Mouse (Mus musculus) c-Kit-positive CD71-negative TER-119-negative erythroid progenitor cells, embryonic 14.5 days (primary cell): Measurements from ENCODE around the gene Grin2a.
A peak's percentile ranks its signal among the peaks of the same experiment; 100 is the strongest.

Experiments used
- DNase-seq: peaks from one replicate; pipeline ENCODE4 v3.0.0-alpha.2; 2013; ENCODE audit warnings: low read depth

Grin2a gene

DNA sequence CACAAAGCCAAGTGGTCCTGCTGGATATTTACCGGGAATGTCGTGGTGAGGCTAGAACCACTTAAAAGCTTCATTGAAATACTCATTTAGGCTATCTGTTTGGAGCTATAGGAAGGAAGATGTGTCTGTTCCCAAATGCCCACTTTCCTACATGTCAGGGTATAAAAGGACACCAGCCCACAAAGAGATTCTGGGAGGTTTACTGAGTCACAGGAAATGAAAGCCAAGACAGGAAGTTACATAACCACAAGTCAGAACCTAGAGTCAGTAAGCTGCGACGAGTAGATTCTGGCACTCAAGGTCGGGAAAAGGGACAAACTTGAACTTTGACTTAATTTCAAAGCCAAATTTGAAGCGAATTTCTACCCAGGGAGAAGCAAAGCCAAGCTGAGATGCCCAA lies 30.9 kb downstream of the Grin2a start:
- peak; percentile 5 for DNase-seq

DNA sequence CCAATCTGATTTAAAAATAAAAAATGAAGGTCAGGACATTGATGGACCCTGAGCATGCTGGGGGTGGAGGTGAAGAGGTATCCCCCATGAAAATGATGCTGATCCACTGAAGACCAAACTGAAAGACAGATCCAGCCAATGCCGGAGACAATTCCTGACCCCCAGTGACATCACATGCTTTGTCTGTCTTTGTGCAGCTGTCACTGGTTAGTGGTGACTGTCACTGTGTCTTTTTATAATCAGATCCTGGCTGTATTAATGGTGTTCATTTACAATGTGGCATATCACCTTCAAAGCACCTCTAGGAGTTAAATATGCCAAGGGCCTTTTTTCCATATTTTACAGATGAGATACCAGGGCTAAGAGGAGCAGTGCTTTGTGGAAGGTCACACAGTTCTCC lies 32.9 kb downstream of the Grin2a start:
- DNase-seq: no peak

DNA sequence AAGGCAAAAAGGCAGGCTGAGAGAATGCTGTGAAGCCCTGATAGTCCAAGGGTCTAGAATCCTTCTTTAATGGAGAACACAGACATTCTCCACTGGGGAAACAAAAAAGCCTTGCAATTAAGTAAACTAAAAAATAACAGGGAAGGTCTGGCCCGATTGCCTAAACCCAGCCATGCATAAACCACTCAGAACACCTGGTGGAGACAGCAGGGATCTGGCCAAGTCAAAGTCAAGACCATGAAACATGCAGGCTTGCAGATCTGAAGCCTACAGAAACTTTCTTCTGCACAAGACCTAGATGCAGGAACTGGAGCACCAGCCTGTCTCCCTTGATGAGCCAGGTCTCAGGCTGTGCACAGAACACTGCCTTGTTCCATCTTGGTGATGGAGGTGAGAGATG lies 36.0 kb downstream of the Grin2a start:
- no peak for DNase-seq

DNA sequence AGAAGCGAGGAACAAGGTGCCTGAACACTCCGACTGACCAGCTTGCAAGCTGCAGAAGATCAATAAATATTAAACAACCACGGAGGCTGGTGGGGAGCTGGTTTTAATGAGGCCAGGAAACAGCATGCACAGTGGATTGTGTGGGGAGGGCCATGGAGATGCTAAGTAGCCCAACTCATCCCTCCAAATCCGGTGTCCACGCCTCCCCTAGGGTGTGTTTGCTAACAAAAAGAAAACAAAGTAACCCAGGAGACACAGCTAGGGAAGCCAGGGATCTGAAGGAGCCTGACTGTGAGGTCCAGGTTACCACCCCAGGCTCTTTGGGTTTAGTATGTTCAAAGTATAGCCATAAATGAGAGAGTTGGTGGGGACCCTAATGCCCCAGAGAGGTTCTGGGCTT lies 41.1 kb downstream of the Grin2a start:
- DNase-seq: no peak

DNA sequence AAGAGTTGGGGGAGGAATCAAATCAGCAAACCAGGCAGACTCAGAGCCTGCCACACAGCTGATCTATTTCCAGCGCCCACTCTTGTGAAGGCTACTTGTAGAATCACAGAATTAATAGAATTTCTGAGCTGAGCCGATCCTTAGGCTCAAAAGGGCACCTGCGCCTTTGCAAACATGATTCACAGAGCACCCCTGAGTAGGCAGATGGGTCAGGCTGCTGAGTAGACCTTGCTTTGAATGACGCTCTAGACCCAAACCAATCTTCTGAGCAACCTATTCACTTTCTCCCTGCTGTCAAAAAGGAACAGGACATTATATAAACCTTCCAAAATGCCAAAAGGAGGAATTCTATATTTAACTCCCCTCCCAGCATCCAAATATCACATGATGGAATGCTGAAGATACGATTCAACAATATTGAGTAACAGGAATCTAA lies 41.9 kb downstream of the Grin2a start:
- no peak for DNase-seq

DNA sequence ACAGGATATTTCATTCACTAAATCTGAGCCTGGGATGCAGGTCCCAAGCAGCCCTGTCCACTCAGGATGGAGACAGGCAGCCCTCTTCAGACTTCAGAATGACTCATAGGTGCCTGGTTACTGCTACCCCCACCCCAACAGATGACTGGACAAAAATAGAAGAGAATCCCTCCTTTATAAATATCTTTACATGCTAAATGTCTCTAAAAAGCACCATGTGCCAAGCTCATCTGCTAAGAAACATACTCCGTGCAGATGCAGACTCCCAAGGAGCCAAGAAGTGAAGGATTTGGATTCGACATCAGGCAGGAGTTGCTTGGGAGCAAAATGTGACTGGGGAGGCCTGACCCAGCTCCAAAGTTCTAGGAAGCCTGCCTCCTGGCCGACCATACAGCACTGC lies 46.1 kb downstream of the Grin2a start:
- no peak for DNase-seq

DNA sequence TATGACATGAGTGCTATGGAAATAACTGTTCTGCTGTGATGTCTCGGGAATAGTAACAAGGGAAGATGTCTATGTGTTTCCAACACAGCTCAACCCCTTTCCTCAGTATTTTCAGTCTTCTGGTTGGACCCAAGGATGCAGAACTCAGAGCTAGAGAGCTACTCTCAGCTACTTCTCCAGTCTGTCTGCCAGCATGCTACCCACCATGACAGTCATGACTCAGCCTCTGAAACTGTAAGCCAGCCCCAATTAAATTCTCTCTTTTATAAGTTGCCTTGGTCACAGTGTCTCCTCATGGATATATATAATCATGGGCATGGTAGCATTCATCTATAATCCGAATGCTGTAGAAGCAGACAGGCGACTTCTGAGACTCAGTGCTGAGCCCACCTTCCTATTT lies 47.9 kb downstream of the Grin2a start:
- no peak for DNase-seq

DNA sequence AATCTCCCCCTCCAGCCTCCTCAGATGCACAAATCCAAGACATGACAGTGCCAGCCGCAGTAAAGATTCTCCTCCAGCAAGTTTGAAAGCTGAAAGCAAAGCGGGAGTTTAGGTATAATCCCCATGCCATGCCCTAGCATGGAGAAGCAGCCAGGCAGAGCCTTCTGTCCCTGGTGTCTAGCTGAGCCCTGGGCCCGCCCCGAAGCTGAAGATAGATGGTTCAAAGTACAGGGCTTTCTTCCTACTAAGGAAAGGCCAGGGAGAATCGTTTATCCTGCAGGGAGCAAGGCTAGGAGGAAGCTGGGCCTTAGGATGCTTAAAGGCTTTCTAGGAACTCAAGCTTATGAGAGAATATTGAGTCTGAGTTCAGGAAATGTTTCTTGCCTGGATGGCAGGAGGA lies 50.5 kb downstream of the Grin2a start:
- DNase-seq: no peak

DNA sequence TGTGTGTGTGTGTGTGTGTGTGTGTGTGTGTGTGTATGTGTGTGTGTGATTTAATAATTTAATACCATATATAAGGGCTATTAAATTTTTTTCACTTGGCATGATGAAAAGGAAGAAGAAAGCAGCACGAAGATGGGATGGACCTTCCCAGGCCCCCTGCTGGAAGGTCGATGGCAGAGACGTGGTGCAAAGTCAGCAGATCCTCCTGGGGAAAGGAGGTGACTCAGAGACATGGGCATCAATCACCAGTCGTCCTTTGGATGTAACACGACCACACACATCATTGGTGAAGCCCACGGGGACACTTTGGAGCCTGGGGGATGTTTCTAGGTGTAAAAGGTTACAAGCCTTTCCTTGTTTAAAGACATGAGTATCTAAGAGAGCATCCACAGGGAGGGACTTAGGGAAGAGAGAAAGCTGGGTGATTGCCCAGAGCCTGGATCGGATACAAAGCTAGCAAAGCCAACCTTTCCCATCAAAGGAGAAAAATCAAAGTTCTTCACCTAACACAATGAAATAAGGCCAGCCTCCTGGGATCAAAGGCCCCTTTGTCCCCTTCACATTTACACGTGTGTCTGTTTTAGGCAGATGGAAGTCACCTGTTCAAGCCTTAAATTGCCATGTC lies 53.9 kb downstream of the Grin2a start:
- DNase-seq: no peak

DNA sequence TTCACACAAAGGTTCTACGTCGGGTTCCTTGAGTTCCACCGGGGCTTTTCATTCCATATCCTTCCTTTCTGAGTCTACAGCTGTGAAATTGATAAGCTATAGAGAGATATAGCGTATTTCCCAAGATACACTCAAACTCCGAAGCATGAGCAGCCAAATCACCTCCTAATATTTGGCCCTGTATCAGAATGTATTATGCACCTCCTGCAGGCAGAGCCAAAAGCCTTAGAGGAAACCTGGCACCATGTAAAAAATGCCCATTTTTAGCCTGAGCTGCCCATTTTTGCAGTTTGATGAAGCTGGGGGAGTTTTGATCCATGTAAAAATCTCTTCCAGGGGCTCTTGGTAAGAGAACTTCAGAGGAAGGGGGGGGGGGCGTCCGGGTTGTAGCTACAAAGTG lies 54.6 kb downstream of the Grin2a start:
- no peak for DNase-seq

DNA sequence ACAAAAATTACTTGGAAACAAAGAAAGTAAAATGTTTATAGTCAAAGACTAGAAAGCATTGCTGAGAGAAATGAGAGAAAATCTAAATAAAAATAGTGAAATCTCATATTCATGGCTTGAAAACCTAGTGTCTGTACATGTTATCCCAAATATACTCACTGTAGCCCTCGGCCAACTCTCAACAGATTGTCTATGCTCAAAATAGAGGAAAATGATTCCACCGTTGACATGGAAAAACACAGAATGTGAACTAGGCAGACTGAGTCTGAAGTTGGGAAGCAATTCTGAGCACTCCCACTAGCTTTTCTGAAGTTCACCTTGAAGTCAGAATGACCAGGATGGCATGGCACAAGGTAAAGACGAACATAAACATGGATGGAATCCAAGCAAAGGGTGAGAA lies 84.7 kb downstream of the Grin2a start:
- no peak for DNase-seq

DNA sequence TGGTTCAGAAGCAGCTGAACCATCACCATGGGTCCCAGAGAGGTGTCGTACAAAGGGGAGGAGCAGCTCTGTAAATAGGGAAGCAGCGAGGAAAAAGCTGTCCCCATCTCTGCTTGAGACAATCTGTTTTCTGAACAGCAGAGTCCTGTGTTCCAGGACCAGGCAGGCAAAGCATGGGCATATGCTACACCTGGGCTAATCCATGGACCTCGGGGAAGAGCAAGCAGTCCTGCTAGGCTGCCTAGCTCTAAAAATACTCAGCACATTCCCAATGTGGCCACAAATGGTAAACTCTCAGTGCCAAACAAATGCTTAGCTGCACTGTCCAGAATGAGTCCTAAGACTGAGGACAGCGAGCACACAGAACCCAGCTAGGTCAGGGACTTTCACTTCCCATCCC lies 86.1 kb downstream of the Grin2a start:
- no peak for DNase-seq

DNA sequence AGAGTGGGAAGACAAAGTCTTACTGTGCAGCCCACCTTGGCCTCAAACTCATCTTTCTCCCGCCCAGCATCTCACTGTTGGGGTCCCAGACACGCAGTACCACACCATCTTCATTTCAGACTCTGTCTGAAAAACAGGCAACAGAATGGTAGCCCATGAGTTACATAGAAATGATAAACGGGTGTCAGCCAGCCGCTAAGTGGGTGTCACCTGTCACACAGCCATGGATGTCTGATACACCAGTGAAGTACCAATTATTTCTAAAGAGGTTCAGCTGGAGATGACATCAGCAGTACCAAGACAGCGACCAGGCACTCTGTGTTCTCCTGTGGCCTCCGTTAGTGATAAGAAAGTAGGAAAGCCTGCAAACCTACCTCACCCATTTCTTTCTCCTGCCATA lies 90.9 kb downstream of the Grin2a start:
- DNase-seq: no peak

DNA sequence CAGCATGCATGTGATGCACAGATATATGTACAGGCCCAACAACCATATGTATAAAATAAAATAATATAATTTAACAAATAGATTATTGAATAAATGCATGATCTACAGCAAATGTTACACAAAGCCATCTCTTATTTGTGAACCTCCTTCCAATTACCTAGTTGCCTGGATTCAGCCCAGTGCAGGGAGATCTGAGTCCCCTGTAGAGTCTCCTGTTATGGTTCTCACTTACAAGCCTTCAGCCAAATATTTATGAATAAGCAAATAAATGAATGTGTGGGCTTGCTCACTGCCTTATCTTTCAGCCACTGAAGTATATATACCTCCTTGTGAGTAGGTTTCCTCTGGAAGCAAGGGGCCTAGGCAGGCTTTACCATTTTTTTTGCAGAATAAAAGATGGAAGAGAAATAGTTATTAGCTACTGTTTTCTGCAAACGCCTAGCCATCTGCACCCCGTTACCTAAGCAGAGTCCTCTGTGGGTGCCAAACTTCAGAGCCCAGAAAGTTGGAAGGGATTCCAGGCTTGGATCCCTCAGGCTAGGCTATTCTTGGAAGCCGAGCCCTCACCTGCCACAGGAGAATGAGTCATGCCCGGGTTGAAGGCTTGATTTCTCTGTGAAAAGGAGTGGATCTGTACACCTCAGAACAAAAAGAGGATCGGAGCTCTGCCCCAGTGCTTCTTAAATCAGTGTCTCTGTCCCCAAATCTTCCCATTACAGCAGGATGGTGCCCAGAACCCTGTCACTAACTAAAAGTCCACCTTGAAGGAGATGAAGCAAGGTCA lies 92.5 kb downstream of the Grin2a start:
- DNase-seq: no peak

DNA sequence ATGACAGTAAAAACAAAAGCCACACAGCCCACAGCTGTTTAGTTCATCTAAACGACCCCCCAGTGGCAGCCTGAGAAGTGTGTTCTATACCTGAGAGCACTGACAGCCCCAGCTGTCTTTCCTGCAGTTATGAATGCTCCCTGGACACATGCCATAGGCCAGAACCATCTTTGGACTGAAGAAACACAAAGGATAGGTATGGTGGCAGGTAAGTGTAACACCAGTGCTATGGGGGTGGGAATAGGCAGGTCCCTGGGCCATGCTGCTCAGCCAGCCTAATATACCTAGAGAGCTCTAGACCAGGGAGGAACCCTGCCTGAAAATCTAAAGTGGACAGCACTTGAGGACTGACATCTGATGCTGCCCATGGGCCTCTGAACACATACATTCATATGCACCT lies 93.9 kb downstream of the Grin2a start:
- no peak for DNase-seq

DNA sequence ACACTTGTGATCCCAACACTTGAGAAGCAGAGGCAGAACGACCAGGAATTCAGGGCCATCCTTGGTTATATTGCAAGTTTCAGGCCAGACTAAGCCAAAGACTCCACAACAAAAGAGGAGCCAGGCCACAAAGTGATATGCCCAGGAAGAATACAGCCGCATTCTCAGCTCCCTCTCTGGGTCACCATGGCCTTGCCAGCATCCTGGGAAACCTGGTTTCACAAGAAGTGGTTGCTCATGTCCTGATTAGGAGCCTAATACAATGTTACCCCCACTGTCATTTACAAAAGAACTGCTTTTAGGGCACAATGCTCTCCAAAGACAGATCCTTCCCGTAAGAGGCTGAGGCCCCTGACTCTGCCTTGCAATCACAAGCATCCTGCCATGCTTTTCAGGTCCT lies 94.4 kb downstream of the Grin2a start:
- DNase-seq: no peak

DNA sequence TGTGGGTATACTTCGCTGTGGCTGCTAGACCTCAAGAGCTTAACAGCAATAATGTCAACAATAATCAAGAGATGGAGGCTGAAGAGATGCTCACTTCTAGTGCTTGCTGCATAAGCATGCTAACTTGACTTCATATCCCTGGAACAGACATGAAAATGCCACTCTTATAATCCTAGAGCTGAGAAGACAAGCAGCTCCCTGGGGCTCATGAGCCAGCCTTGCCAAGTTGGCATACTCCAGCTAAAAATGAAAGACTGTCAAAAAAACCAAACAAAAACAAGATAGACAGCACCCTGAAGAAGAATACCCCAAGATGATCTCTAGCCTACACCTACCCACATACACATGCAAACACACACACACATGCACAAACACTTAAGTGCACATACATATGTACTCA lies 95.2 kb downstream of the Grin2a start:
- DNase-seq: no peak

DNA sequence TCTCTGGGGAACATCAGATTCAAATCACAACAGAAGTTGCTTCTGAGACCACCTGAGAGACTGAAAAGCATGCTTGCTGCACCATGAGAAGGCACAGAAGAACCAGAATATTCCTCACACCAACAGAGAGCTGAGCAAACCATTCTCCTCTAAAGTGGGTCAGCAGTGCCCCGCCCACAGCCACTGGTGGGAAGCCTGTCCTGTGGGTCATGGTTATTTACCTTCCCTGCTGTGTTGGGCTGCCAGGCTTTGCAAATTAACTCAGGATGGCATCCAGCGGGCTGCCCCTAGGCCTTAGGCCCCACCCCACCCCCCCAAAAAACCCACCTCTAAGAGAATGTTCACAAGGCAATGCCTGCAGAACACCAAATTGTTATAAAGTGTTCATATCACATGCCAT lies 96.2 kb downstream of the Grin2a start:
- DNase-seq: no peak

DNA sequence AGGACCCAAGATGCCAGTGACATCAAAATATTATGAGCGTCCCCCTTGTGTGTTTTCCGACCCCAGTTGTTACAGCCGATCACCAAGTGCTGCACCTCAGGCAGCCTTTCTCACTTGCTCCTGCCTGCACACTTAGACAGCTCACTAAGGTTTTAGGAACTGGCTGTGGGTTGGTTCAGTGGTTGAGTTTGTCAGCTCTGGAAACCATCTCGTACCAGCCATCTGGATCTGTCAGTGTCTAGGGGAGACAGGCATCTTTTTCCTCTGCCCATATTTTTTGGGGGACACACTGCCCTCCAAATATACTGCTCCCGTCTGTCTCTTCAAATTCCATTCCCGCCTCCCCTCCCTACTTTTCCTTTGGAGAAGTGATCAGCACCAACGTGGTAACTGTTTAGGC lies 99.8 kb downstream of the Grin2a start:
- DNase-seq: no peak

DNA sequence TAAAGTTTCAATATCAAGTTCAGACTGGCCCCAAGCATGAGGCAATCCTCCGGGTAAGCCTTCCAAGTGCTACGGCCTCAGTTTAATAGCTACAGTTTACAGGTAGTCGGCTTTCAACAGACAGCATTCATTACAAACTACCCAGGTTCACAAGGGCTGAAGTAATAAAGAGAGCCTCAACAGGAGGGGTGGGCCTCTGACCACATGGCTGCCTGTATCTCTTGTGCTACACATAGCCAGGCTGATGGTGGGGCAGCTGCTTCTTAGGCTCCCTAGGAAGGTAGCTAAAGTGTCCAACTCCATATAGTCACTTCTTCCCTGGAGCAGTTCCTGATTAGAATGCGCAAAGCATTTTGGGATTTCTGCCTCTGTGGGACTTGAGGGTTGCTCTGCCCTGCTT lies 109.2 kb downstream of the Grin2a start:
- no peak for DNase-seq

DNA sequence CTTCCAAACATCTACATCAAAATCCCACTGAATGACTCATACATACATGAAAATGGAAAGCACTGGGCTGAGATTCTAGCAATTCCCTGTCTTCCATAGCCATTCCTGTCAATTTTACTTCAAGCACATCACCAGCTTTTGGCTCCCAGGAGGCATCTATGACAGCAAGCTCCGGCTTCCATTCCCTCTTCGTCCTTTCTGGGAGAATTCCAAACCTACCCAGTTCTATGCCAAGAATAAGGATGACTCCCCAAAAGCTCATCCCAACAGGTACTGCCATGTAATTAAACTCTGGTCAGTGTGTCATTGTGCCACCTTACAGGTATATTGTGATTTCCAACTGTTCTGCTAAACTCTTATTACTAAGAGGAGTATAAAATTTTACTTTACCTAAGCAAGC lies 111.2 kb downstream of the Grin2a start:
- no peak for DNase-seq

DNA sequence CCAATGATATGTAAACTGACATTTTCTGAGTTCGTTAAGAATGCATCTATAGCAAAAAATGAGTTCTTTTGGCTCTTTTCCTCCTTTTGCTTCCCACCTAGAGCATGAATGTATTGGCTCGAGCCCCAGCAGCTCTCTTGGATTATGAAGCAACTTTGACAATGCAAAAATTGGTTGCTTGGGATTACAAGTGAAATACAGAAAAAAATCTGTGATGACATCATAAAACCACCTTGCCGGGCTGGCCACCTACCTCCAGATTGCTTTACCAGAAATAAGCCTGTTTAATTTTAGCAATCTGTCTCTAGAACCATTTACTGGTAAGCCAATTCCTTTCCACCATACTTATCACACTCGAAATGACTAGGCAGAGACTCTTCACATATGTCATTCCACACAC lies 112.9 kb downstream of the Grin2a start:
- no peak for DNase-seq

DNA sequence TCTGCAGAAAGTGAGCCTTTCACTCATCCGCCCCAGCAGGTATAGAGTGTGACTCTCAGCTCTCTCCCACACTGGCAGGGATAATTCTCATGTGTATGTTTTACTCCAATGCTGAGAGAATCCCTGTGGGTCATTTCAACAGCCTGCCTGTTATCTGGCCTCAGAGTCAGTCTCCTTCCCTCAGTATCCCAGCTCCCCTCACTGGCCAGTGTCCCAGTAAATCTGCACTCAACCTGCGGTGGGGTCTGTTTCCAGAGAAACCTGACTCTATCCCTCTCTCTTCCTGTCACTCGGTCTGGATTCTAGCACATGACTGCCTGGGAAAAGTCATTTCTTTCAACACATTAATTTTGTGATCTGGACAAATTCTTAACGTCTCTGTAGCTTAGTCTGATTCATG lies 122.4 kb downstream of the Grin2a start:
- DNase-seq: no peak

DNA sequence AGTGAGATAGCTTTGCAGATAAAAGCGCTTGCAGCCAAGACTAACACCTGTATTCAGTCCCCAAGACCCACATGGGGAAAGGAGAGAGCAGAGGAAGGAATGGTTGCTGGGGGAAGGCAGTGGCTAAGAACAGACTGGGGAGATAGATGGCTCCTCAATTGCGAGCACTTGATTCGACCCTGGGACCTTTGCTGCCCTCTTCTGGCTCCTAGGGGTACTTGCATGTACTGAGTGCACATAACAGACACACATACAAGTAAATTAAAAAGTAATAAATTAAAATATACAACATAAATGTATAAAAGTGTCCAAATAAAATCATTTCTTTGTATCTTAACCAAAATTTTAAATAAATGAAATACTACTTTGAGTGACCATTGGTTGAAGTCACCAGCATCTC lies 129.7 kb downstream of the Grin2a start:
- DNase-seq: no peak
